Mouse (Mus musculus) heart, embryonic 12.5 days (tissue): ENCODE results near the gene Ercc6. TPM values are rescaled to one million over a fixed set of nuclear protein-coding genes. Genes with fewer than 3 reads are reported as not detected.
A peak's percentile ranks its signal among the peaks of the same experiment; 100 is the strongest.

Experiments used
- ATAC-seq: fragments of 200-750 bp; cut with Nextera tagmentation; 2 replicates; pipeline ENCODE4 v1.8.0; 2017; ENCODE audit warnings: moderate TSS enrichment, moderate library complexity; ENCODE audit not compliant: insufficient number of reproducible peaks, low FRiP score
- H3K27ac ChIP-seq: fragments of 300-500 bp; sonication (generic); 2 replicates; pipeline ENCODE4 v1.5.1; 2016; ENCODE audit warnings: mild to moderate bottlenecking, moderate library complexity; ENCODE audit not compliant: poor library complexity, severe bottlenecking
- H3K27me3 ChIP-seq: fragments of 300-500 bp; sonication (generic); replicated peaks from 2 replicates; pipeline ENCODE4 v1.6.1; 2016; ENCODE audit warnings: mild to moderate bottlenecking, moderate library complexity
- H3K36me3 ChIP-seq: fragments of 300-500 bp; sonication (generic); 2 replicates; pipeline ENCODE4 v1.6.1; 2016; ENCODE audit warnings: mild to moderate bottlenecking, moderate library complexity
- H3K4me1 ChIP-seq: fragments of 300-500 bp; sonication (generic); replicated peaks from 2 replicates; pipeline ENCODE4 v1.6.1; 2016; ENCODE audit warnings: mild to moderate bottlenecking
- H3K4me2 ChIP-seq: fragments of 300-500 bp; sonication (generic); 2 replicates; pipeline ENCODE4 v1.6.1; 2016; ENCODE audit warnings: mild to moderate bottlenecking, moderate library complexity
- H3K4me3 ChIP-seq: fragments of 300-500 bp; sonication (generic); 2 replicates; pipeline ENCODE4 v1.5.1; 2016; ENCODE audit warnings: mild to moderate bottlenecking
- H3K9ac ChIP-seq: fragments of 300-500 bp; sonication (generic); 2 replicates; pipeline ENCODE4 v1.6.1; 2016; ENCODE audit warnings: mild to moderate bottlenecking, moderate library complexity
- H3K9me3 ChIP-seq: fragments of 300-500 bp; sonication (generic); replicated peaks from 2 replicates; pipeline ENCODE4 v1.6.1; 2016; ENCODE audit warnings: mild to moderate bottlenecking, moderate library complexity
- WGBS: fragments of 180-500 bp; shearing (Covaris S2); methylation state at CpG from one replicate; pipeline ENCODE4 v1.1.7; 2016; 5-methylcytosine and 5-hydroxymethylcytosine counted together
- polyA plus RNA-seq: library from polyadenylated mRNA; unstranded; fragments of >200 nt; fragmentation: Nextera tagmentation; extraction: Ambion mirVana; gene quantifications from 2 replicates; pipeline ENCODE4 v1.2.1, GENCODE M21; 2016

Ercc6 gene
- polyA plus RNA-seq, 1 experiment from 2014 or later: 15.1 TPM

- no peak overlapping the region for H3K27ac ChIP-seq
- ATAC-seq: no peak
- H3K9ac ChIP-seq: no peak overlapping the region
- no peaks in the 10 kb centered on the region for H3K36me3 ChIP-seq
- 0 out of 2 replicates have a peak, but pooled peaks cover 3% of the 10 kb centered on the region for H3K4me1 ChIP-seq
- H3K4me2 ChIP-seq: no peak overlapping the region
- WGBS: 56% methylated on average over 8 of the region's 8 CpGs
- H3K9me3 ChIP-seq: no peaks in the 10 kb centered on the region
- H3K27me3 ChIP-seq: peaks cover 18% of the 10 kb centered on the region
- no peak overlapping the region for H3K4me3 ChIP-seq
Observed at GRCm38 (mm10) chr14:32496115-32496850, 17.0 kb upstream of the Ercc6 start.

GRCm38 (mm10) chr14:32501303-32501702 is 12.0 kb upstream of the Ercc6 start:
- Histone ChIP-seq H3K4me2 (no peak overlapping the region), H3K9me3 (no peaks in the 10 kb centered on the region), H3K4me3 (no peak overlapping the region), H3K27ac (no peak overlapping the region), H3K4me1 (no peaks in the 10 kb centered on the region), H3K27me3 (0 out of 2 replicates have a peak, but pooled peaks cover 4% of the 10 kb centered on the region), H3K9ac (no peak overlapping the region), H3K36me3 (no peaks in the 10 kb centered on the region)
- WGBS: 70% methylated on average over 2 of the region's 2 CpGs
- ATAC-seq: no peak

GRCm38 (mm10) chr14:32502764-32503688 is 10.3 kb upstream of the Ercc6 start:
- 73% methylated on average over 9 of the region's 9 CpGs for WGBS
- H3K36me3 ChIP-seq: no peaks in the 10 kb centered on the region

GRCm38 (mm10) chr14:32503897-32504296 is 9.4 kb upstream of the Ercc6 start:
- 0 out of 2 replicates have a peak, but pooled peaks cover 4% of the 10 kb centered on the region for H3K27me3 ChIP-seq
- no peaks in the 10 kb centered on the region for H3K36me3 ChIP-seq
- no peaks in the 10 kb centered on the region; the same call in 1 of the 2 replicates for H3K4me1 ChIP-seq
- H3K27ac ChIP-seq: no peak overlapping the region
- no peak overlapping the region for H3K9ac ChIP-seq
- H3K4me2 ChIP-seq: no peak overlapping the region
- 79% methylated on average over 1 of the region's 1 CpGs for WGBS
- ATAC-seq: no peak
- H3K4me3 ChIP-seq: no peak overlapping the region
- no peaks in the 10 kb centered on the region for H3K9me3 ChIP-seq

More at GRCm38 (mm10) chr14:32502764-32503688, 10.3 kb upstream of the Ercc6 start:
- no peaks in the 10 kb centered on the region for H3K4me1 ChIP-seq
- no peak for ATAC-seq
- no peak overlapping the region for H3K4me2 ChIP-seq
- H3K9ac ChIP-seq: no peak overlapping the region
- no peak overlapping the region for H3K4me3 ChIP-seq
- no peak overlapping the region for H3K27ac ChIP-seq
- no peaks in the 10 kb centered on the region for H3K9me3 ChIP-seq
- 0 out of 2 replicates have a peak, but pooled peaks cover 4% of the 10 kb centered on the region for H3K27me3 ChIP-seq

- WGBS: 81% methylated on average over 10 of the region's 10 CpGs
- H3K27me3 ChIP-seq: 0 out of 2 replicates have a peak, but pooled peaks cover 5% of the 10 kb centered on the region
- no peaks in the 10 kb centered on the region for H3K9me3 ChIP-seq
- H3K27ac ChIP-seq: no peak overlapping the region
- ATAC-seq: no peak
- no peak overlapping the region for H3K9ac ChIP-seq
- H3K4me1 ChIP-seq: no peaks in the 10 kb centered on the region; the same call in 1 of the 2 replicates
- no peak overlapping the region for H3K4me2 ChIP-seq
- H3K36me3 ChIP-seq: no peaks in the 10 kb centered on the region
- no peak overlapping the region for H3K4me3 ChIP-seq
Observed at GRCm38 (mm10) chr14:32506329-32506728, 7.0 kb upstream of the Ercc6 start.

- Histone ChIP-seq H3K27me3 (0 out of 2 replicates have a peak, but pooled peaks cover 9% of the 10 kb centered on the region), H3K36me3 (no peaks in the 10 kb centered on the region), H3K27ac (no peak overlapping the region), H3K4me3 (no peak overlapping the region), H3K9ac (no peak overlapping the region), H3K4me2 (no peak overlapping the region), H3K9me3 (no peaks in the 10 kb centered on the region), H3K4me1 (no peaks in the 10 kb centered on the region; the same call in 1 of the 2 replicates)
- no peak for ATAC-seq
- 72% methylated on average over 4 of the region's 4 CpGs for WGBS
Observed at GRCm38 (mm10) chr14:32507216-32507615, 6.1 kb upstream of the Ercc6 start.

GRCm38 (mm10) chr14:32508105-32508835 is 5.1 kb upstream of the Ercc6 start:
- Histone ChIP-seq H3K4me2 (no peak overlapping the region), H3K4me3 (no peak overlapping the region), H3K9ac (no peak overlapping the region), H3K9me3 (no peaks in the 10 kb centered on the region), H3K4me1 (peaks cover 5% of the 10 kb centered on the region; the same call in 1 of the 2 replicates), H3K27me3 (0 out of 2 replicates have a peak, but pooled peaks cover 4% of the 10 kb centered on the region), H3K27ac (no peak overlapping the region), H3K36me3 (no peaks in the 10 kb centered on the region)
- 52% methylated on average over 10 of the region's 10 CpGs for WGBS
- ATAC-seq: no peak

- WGBS: 76% methylated on average over 6 of the region's 6 CpGs
Observed at GRCm38 (mm10) chr14:32509443-32509961, 3.8 kb upstream of the Ercc6 start.

GRCm38 (mm10) chr14:32512912-32513311 is 409 bp upstream of the Ercc6 start:
- Histone ChIP-seq H3K4me3 (peak overlapping the region; percentile 79), H3K27me3 (0 out of 2 replicates have a peak, but pooled peaks cover 4% of the 10 kb centered on the region), H3K4me2 (peak overlapping the region; percentile 90), H3K4me1 (peaks cover 9% of the 10 kb centered on the region), H3K9me3 (no peaks in the 10 kb centered on the region), H3K27ac (no peak overlapping the region), H3K36me3 (peaks cover 12% of the 10 kb centered on the region), H3K9ac (no peak overlapping the region)
- WGBS: 41% methylated on average over 9 of the region's 9 CpGs
- ATAC-seq: no peak

More at GRCm38 (mm10) chr14:32509443-32509961, 3.8 kb upstream of the Ercc6 start:
- Histone ChIP-seq H3K4me1 (peaks cover 9% of the 10 kb centered on the region), H3K27me3 (0 out of 2 replicates have a peak, but pooled peaks cover 4% of the 10 kb centered on the region), H3K27ac (no peak overlapping the region), H3K9ac (no peak overlapping the region), H3K4me3 (no peak overlapping the region), H3K36me3 (no peaks in the 10 kb centered on the region), H3K4me2 (no peak overlapping the region), H3K9me3 (no peaks in the 10 kb centered on the region)
- no peak for ATAC-seq

GRCm38 (mm10) chr14:32516086-32516485 is 2.8 kb downstream of the Ercc6 start:
- peaks cover 40% of the 10 kb centered on the region for H3K36me3 ChIP-seq
- H3K4me3 ChIP-seq: no peak overlapping the region
- no peak for ATAC-seq
- H3K4me1 ChIP-seq: peaks cover 9% of the 10 kb centered on the region
- H3K9ac ChIP-seq: no peak overlapping the region
- H3K9me3 ChIP-seq: no peaks in the 10 kb centered on the region
- H3K4me2 ChIP-seq: no peak overlapping the region
- no peak overlapping the region for H3K27ac ChIP-seq
- 0 out of 2 replicates have a peak, but pooled peaks cover 4% of the 10 kb centered on the region for H3K27me3 ChIP-seq
- WGBS: 83% methylated on average over 1 of the region's 1 CpGs
